Mouse (Mus musculus) kidney, adult 18-20 months (tissue): Measurements from ENCODE around the gene Gramd1b.
A peak's percentile ranks its signal among the peaks of the same experiment; 100 is the strongest.

ENCODE experiments used
- DNase-seq: peaks from one replicate; pipeline ENCODE4 v3.0.0; 2021

Gene Gramd1b

DNA sequence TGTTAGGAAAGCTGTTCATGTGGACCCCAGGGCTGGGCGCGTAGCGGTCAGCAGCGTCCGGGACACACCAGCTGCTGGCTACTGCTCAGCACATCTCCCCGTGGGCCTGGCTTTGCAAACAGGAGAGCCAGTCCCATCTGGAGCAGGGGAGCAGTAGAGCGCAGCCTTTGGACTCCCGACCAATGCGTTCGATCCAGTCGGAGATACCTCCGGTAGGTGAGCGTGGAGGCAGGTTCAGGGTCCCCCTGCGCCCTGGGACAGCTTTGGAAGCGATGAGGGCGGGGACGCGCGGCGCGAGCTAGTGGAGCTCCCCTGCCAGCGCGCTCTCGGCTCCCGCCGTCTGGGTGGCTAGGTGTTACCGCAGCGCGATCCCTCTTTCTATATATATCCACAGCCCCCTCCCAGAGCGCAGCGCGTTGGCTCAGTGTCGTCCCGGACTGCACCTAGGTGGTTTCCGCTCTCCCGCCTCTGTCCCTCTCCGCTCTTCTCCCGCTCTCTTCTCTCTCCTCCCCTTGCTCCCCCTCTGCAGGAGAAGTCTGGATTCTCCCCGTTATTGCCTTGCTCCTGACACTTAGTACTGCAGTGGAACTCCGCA lies at the start of gene Gramd1b:
TSS of gene Gramd1b (minus strand) at position 357 of the 595 bp plus-strand sequence.
- DNase-seq, result peak; percentile 5

DNA sequence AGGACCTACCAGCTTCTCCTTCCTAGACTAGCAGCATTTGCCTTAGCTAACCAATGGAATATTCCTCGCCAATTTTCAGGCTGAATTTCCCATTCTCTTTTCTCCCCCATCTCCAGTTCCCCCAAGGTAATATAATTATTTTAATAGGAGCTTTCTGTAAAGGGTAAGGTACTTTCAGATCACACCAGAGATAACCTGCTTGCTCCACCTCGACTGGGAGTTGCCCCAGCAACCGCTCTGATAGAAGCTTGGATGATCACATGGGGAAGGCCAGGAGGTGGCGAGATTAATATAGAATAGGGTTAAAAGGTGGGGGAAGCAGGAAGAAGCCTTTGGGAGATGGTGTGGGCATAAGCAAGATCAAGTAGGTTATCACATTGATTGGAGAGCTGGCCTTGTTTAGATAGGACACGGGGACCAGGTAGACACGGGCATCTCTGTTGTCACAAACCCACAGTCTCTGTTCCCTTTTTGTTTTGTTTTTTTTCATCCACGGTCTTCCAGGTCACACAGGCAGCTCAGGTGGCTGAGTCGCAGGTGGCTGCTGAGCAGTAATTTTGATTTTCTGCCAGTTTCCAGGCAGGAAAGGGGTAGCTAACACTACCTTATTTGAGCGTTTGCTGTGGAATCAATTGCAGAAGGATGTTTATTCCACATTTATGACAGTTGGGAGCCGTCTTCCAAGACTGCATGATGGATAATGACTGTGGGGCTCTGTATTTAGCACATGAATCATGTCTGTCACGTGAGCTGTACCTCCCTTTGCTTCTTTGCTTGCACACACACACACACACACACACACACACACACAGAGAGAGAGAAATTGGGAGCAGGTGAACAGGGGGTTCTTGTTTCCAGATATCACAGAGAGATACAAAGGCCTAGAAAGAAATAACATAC lies 47.8 kb upstream of the Gramd1b start:
- DNase-seq, result no peak

DNA sequence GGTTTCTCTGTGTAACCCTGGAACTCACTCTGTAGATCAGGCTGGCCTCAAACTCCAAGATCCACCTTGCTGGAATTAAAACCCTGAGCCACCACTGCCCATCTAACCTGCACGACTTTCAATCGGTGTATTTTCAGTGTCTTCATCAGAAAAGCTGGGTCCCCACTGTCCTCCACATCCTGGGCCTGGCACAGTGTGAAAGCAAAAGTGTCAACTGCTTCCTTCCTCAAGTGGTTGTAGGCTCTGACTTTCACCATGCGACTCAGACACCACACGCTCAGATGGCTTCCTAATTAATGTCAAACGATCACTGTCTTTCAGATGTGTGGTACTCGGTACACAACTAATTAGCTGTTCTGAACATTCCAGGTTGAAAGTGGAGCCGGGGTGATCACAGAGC lies 45.9 kb upstream of the Gramd1b start:
- no peak for DNase-seq

GRCm38 (mm10) chr9:40575053-40575985 lies 44.1 kb upstream of the Gramd1b start:
- peak; percentile 18 for DNase-seq

DNA sequence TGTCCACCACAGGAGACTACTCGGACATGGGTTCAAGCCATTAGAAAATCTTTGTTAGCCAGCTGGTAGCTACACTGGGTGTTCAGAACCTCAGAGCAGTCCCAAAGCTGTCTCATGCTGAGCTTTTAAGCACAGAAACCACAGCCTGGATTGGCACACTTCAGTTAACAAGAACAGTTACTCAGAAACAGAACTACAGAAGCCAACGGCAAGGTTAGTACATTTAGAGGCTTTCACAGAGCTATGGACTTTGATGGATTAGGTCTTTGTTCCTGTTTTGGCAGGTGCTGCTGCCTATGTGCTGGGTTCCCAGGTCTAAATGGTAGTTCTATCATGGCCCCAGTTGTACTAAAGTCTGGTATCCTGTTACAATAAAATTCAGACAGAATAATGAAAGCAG lies 40.1 kb upstream of the Gramd1b start:
- no peak for DNase-seq

- no peak for DNase-seq
Observed at GRCm38 (mm10) chr9:40568070-40568469, 36.9 kb upstream of the Gramd1b start.

GRCm38 (mm10) chr9:40563750-40564149 lies 32.6 kb upstream of the Gramd1b start:
- DNase-seq, result no peak

DNA sequence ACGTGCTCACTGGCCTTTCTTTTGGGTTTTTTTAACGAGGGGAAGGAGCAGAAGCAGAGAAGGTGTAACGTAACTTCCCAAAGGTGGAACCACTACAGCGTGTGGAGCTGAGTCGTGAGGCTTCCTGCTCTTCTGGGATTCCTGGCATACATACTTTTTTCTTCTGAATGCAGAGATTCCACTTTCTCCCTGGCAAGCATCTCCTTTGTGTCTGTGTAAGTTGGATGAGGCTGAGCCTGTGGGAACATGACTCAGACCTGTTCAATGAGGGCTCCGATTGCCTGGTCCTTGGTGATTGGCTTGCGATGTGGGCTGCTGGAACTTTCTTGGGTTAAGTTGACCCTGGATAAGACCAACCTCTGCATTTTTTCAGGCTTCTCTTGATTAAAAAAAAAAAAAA lies 28.5 kb upstream of the Gramd1b start:
- DNase-seq, result no peak

DNA sequence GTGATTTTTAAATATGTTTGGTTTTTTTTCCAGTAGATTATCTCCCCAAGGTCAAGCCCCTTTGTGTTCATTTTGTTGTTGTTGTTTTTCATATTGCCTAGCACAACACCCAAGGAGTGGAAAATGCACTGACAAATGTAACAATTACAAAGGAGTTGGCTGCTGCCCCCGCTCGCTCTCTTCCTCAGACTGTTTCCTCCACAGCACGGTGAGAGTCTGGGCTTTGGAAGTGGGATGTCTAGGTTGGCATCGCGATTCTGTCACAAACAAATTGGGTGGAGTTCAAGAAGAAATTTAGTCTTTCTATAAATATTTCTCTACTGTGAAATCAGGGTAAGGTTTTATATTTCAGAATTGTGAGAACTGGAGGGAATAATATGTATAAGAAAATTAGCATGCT lies 26.6 kb upstream of the Gramd1b start:
- DNase-seq, result no peak

DNA sequence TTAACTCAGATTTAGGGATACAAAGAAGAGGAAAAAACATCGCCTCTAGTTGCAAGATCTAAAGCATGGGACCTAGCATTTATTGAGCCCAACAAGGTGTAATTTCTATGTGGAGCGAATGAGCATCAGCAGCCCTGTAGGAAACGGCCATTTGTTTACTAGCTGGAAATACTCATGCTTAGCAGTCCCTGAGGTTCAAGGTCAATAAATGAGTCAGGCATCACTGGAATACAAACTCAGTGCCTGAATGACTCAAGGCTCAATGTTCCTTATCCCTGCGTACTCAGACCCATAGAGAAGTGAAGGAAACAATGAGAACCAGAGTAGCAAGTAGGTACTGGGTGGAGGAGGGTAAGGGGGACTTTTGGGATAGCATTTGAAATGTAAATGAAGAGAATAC lies 25.2 kb upstream of the Gramd1b start:
- DNase-seq, result no peak

DNA sequence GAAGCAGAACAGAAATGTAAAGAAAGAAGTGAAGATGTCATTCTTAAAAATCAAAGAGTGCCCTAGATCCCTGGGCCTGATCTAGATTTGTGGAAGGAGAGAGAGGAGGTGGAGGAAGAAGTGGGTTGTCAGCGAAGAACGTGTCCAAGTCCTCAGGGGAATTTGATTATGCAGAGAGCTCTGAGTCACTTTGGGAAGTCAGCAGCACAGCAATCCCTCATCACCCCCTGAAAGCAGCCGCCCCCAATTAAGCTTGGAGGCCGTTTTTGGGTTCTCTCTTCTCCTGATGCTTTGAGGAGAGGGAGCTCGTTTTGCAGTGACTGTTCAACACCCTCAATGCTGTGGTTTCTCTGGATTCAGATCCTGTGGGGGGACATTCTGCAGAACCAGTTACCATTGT lies 24.1 kb upstream of the Gramd1b start:
- no peak for DNase-seq

- DNase-seq, result no peak
Observed at GRCm38 (mm10) chr9:40547876-40548275, 16.7 kb upstream of the Gramd1b start.

DNA sequence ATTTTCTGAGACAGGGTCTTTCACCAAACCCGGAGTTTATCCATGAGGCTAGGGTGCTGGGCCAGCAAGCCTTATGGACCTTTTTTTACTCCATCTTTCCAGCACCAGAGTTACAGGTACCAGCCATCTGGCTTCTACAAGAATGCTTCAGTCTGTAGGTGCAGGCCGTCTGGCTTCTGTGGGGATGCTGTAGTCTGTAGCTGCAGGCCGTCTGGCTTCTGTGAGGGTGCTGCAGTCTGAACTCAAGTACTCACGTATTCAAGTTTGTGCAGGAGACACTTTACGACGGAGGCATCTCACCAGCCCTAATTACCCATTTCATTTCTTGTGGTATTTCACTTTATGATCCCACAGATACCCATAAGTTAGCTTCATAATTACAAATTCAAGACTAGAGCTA lies 14.0 kb upstream of the Gramd1b start:
- no peak for DNase-seq

DNA sequence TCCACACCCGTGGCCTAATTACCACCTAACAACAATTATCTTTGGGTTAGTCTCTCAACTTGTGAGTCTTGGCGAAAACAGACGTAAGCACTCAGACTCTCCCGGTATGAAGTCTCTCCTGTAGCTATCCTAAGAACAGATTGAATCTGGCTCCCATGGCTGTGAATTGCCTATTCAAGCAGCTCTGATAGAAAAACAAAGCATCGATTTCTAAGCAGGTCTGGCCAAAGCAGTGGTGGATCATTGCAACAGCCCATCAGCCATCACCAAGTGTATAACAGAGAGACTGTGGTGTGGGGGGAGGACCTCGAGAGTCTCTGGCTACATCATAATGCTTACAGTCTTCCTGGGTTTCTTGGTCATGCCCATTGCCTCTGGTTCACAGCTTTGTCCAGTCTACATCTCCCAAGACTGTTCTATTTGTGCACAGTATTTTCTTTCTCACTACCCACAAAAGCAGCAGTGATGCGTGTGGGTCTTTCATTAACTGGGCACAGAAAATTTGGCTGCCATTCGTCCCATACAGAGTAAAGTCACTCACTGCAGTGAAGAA lies 8.5 kb upstream of the Gramd1b start:
- DNase-seq, result no peak

DNA sequence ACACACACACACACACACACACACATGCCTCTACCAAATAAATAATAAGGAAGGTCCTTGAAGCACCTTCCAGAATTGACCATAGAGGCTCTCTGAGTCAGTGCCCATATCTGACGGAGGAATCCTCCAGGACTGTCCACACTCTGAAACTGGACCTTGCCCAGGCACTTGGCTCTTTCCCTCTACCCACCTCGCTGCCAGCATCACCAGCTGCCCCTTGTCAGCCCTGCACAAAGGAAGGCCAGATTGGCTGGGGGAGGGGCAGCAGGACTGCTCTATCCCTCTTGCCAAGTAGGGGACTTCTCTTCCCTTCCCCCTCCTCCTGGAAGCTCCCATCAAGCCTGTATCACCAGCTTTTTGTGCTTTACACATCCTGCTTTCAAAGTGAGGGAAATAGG lies 6.5 kb upstream of the Gramd1b start:
- peak; percentile 47 for DNase-seq

DNA sequence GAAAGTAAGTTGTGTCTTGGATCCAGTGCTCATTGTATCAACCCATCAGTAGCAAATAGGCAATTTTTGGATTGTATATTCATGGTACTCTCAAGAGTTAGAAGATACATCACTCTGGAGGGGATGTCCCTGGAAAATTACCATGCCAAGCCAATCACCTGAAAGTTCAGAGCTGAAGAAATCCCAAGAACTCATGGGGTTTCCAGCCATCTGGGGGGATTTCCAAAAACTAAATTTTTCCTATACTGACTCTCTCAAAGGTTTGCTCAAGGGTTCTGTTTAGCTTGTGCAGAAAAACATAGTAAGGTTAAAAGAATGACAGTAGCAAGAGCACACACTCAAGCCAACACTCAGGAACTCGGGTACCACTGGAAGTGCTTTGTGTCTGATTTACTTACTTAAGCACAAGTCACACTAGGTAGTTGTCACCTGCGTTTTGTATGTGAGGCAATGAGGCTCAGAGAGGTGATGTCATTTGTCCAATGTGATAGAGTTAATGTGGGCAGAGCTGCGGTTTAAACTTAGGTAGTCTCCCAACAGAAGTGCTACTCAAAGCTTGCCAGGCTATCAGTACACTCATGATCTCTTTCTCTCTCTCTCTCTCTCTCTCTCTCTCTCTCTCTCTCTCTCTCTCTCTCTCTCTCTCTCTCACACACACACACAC lies 6.0 kb upstream of the Gramd1b start:
- no peak for DNase-seq

- DNase-seq, result no peak
Observed at GRCm38 (mm10) chr9:40530536-40530935, 647 bp downstream of the Gramd1b start.

DNA sequence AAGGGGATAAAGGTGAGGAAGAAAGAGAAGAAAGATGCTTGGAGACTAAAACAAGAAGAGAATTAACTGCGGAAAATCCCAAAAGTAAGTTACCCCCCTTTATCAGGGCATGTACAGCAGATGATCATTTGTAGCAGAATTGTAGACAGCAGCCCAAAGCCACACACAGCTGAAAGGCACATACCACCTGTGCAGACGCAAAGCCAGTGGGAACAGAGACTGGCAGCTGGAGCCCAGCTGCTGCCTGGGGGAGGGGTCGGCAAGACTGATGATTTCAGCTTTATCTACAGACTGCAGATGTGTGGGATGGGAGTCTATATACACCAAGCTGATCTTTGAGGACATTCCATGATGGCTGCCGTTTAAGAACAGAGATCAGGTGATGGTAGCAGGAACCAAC lies 2.5 kb downstream of the Gramd1b start:
- no peak for DNase-seq

GRCm38 (mm10) chr9:40526928-40527327 lies 4.3 kb downstream of the Gramd1b start:
- DNase-seq, result no peak

DNA sequence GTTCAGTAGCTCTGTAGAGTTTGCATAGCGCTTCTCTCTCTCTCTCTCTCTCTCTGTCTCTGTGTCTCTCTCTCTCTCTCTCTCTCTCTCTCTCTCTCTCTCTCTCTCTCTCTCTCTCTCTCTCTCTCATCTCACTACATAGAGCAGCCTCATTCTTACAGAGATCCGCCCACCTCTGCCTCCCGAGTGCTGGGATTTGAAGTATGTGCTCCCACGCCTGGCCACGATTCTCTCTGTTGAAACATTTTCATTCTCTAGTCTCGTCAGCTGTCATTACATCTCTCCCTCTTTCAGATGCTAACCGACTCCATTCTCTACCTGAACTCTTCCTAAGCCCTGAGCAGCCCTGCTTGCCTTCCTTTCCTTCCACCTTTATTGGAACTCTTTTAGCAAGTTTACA lies 9.0 kb downstream of the Gramd1b start:
- no peak for DNase-seq

GRCm38 (mm10) chr9:40521097-40521496 lies 10.1 kb downstream of the Gramd1b start:
- no peak for DNase-seq

DNA sequence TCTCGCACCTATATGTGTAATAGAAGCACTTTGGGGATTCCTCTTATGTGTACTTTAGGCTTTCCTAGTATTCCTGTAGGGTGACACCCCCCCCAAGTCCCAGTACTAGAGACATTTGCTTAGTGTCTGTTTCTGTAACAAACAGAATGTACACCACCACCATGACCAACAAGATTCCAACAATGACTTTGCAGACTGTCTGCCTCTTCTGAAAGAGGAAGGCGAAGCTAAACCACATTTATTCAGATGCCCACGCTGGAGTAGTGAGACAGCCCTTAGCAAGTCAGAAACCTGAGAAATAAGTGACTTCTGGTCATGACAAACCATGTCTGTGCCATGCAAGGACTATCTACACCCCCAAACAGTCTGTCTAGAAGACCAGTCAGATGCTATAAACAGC lies 11.9 kb downstream of the Gramd1b start:
- DNase-seq, result no peak

DNA sequence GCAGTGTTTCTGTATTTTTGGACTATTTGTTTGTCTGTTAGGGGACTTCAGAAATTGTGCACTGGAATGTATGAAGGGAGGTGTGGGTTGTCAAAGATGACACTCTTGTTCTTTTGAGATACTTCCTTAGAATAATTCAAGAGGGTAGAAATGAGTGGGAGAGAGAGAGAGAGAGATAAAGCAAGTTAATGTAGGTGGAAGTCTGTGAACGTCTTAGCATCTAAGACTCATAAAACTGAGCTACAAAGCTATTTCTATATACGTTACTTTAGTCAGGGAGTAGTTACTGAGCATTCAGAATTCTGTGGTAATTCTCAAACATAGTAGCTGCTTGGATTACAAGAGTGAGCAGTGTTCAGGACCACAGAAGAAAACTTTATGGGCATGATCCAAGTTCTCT lies 19.2 kb downstream of the Gramd1b start:
- DNase-seq, result no peak
